Mouse (Mus musculus): ENCODE data around the gene Gm29423.
"Not testable (repeated sequence)": the region's sequence is repeated elsewhere in the genome, so short reads cannot be mapped to it uniquely, and the experiment has no call there.

Gm29423 gene

DNA sequence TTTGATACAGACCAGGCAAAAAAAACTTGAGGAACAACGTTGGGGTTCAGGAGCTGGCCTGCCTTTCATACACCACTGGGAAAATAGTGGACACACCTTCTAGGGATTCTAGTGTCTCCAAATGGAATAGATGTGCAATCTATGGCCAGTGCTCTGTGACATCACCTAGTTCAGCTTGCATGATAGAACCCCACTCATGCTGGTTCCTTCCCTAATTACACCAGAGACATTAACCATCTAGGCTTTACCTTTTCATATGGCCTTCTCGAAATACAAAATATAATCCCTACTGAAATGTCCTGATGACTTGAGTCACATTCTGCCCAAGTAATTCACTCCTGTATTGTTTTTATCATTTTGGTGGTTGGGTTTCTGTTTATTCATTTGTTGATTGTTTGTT lies at the start of gene Gm29423, which contains the start of gene Gm29644:
TSS of gene Gm29423 (minus strand) at position 101 of the 400 bp plus-strand sequence.
TSS of gene Gm29644 (minus strand) at position 157 of the 400 bp plus-strand sequence.
- not testable (repeated sequence) for DNase-seq (ENCODE audit: low spot score)

DNA sequence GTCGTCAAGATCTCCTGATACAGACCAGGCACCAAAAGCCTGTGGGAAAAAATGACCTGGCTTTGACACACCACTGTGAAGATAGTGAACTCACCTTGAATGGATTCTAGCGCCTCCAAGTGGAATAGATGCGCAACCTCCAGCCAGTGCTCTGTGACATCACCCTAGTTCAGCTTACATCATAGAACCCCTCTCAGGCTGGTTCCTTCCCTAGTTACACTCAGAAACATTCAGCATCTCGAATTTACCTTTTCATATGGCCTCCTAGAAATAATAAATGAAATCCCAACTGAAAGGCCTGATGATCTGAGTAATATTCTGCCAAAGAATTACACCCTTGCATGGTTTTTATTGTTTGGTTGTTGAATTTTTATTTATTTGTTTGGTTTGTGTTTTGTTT lies 29.5 kb downstream of the Gm29423 start, which contains the start of gene Gm21118:
TSS of gene Gm21118 (minus strand) at position 101 of the 400 bp plus-strand sequence.
- DNase-seq (ENCODE audit: low spot score), result not testable (repeated sequence)

Data from ovary, adult 18-20 months (tissue).